Mouse (Mus musculus): ENCODE measurements around the gene Cpa5.

The Cpa5 gene

DNA sequence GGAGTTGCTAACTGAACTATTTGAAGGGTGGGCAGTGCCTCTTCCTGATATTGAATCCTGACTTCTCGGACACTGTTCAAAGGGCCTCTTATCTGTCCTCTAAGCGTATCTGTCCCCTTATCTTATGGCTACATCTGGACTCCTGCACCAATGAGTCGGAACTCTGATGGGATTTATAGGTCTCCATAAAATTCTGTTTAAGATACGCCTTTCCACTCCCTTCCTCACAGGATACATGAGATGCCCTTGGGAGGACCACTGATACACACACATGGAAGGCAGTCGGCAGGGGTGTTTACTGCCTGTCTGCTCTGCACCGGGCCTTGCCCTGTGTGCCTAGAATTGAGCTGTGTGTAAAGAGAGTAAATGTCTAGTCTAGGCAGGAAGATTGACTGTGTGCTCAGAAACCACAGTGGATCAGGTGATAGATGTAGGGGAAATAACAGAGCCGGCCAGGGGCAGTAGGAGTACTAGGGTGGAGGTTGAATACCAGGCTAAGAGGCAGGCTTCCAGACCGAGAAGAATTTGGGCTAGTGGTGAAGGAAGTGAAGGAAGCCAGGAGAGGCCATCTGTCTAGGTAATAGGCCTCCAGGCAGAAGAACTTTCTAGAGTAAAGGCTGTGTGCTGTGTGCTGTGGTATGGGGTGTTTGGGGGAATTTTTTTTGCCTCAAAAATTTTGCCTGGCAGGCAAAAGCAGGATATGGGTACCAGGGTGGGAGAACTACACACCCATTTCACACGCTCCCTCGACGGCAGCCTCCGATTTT, 33.1 kb downstream of the Cpa5 start:
- in situ Hi-C loops (cut with MboI, MseI), result loop anchor here (10.0 kb wide), 1 partner anchor 161 kb away; no protein-coding TSS in a partner anchor

DNA sequence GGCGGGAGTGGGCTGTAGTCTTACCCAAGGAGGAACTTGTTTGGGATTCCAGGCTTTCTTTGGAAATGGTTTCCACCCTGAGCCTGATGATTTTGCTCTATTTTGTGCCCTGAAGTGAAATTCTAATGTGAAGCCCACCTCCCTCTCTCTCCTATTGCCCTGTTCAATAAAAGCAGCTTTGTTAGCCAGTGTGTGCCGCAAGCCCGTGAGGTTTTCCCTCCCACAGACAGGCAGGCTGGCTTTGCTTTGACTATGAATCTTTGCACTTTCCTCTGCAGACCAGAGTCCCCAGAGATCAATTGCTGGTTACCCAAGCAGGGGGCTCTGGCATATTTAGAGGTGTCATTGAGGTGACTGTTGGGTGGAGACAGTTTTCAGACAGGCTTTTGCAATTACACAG, 33.7 kb downstream of the Cpa5 start:
- in situ Hi-C loops (cut with MboI, MseI), result loop anchor here (10.0 kb wide), 1 partner anchor 160 kb away; no protein-coding TSS in a partner anchor

GRCm38 (mm10) chr6:30645379-30645778, 34.6 kb downstream of the Cpa5 start:
- in situ Hi-C loops (cut with MboI, MseI), result loop anchor here (10.0 kb wide), 1 partner anchor 159 kb away; no protein-coding TSS in a partner anchor

DNA sequence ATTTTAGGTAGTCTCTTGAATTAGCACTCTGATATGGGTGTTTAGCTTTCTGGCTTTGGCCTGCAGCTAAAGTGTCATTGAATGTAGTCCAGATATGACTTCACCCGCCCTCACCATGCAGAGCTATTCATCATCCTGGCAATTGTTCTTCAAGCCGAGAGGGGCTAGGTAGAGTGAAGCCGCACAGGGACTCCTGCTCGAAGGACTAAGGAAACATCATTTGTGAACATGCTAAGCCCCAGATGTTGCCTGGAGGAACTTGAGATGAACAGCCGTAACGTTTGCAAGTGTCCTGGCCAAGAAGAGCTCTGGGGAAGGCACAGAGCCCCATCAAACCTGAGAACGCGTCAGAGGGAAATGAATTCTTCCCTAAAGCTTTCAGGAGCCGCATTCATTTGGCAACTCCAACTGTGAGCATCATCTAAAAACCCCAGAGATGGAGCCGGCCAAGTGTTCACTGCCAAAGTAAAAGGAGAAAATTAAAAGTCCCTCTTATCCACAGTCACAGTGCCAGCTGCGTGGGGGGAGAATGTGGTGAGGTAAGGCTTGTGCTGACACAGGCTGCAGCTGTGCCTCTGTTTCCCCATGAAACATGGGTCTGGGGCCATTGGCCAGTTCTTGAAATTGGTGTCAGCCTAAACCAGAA, 39.0 kb downstream of the Cpa5 start:
- in situ Hi-C loops (cut with MboI, MseI), result loop anchor here (10.0 kb wide), 1 partner anchor 155 kb away; no protein-coding TSS in a partner anchor

GRCm38 (mm10) chr6:30652425-30653188, 41.8 kb downstream of the Cpa5 start:
- in situ Hi-C loops (cut with MboI, MseI), result no loop called here

GRCm38 (mm10) chr6:30653518-30653917, 42.7 kb downstream of the Cpa5 start:
- in situ Hi-C loops (cut with MboI, MseI), result no loop called here

GRCm38 (mm10) chr6:30654402-30654859, 43.6 kb downstream of the Cpa5 start:
- in situ Hi-C loops (cut with MboI, MseI), result no loop called here

DNA sequence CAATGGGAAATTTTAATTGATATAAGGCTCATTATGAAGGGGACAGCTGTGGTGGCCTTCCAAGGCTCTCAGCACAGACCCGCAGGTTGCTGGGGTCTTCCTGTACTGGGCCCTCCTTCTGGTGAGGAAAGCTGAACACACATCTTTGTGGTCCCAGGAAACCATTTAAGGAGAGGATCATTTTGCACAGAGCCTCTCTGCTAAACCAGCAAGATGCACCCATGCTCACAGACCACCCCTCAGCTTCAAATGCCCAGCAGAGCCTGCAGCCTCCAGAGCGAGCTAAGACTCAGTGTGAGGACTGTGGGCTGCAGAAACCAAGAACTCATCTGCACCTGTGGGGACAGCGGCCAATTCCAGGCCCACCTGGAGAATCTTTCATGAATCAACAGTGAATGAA, 44.1 kb downstream of the Cpa5 start:
- in situ Hi-C loops (cut with MboI, MseI), result no loop called here

DNA sequence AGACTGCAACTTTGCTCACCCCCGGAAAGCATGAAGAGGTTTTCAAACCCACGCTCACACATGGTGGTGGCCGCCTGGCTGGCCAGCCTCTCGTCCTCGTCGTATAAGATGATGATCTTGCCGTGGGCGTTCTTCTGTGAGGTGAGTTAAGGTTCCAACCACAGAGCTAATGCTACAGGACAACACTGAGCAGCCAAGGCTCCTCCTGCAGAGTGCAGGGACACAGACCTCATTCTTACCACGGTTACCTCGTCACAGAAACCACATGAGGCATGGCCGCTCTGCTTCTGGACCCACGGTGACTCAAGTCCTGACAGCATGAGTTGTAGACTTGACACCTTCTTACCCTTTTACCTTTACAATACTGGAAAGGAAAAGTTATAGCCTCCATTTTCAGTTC, 46.5 kb downstream of the Cpa5 start:
- in situ Hi-C loops (cut with MboI, MseI), result no loop called here

DNA sequence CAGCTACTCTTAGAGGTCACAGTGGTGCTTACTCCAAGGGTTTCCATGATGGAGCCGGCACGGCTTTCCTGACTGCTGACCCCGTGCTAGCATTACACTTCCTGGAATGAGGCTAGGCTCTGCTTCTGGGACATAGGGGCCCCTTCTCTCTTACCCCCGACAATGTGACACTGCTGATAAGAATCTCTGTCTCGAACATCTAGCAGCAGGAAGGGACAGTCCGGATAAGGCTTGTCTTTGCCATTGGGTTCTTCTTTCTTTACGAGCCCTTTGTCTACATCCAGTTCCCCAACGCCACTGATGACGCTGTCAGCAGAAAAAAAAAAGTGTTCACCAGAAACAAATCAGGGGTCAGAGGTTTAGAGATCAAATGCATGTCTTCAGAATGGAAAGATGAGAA, 47.8 kb downstream of the Cpa5 start:
- in situ Hi-C loops (cut with MboI, MseI), result no loop called here

GRCm38 (mm10) chr6:30664776-30665175, 54.0 kb downstream of the Cpa5 start:
- in situ Hi-C loops (cut with MboI, MseI), result no loop called here

DNA sequence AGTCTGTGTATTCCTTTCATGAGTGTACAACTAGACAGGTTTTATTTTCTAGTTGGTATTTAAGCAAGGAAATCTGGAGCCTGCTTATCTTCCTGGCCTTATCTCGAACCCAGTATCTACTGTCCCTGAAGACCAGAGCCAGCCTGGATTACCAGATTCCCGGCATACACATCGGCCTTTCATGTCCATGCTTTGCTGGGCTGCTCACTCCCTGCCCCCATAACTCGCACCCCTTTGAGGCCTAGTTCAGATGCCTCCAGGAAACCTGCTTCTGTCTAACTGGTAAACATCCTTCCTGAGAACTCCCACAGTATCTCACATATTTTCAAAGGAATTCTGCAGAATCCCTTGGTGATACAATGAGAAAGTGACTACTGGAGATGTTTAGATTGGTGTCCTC, 54.5 kb downstream of the Cpa5 start:
- in situ Hi-C loops (cut with MboI, MseI), result no loop called here

DNA sequence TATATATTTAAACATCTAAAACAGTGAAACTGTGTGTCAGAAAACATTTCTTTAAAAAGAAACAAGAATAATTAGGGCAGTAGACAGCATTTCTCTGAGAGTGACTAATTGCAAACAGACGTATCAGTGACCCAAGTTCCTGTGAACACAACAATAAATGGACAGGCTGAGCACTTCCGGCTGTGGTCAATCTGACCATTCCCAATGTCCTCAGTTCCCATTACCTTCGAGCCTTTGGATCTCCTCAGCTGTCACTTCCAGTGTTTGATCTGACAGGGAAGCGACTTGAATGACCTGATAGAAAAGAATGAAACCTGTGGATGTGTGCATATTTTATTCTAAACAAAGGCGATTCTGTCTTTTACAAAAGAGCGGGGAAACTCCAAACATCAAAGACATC, 55.2 kb downstream of the Cpa5 start:
- in situ Hi-C loops (cut with MboI, MseI), result no loop called here

DNA sequence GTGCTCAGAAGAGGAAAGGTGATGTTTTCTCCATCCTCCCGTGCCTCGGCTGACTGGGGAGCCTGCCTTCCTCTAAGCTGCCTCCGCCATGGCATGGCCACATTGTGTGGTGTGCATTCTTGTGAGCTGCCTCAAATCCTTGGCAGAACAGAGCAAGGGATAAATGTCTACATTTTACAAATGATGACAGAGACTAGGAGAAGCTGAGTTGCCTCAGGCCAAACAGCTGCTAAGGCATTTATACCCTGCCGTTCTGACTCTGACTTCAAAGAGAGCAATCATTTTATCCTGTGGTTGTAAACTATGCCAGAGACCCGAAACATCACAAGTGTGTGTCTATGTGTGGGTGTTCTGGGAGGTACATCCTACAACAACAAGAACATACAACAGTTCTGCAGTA, 56.8 kb downstream of the Cpa5 start:
- in situ Hi-C loops (cut with MboI, MseI), result no loop called here

DNA sequence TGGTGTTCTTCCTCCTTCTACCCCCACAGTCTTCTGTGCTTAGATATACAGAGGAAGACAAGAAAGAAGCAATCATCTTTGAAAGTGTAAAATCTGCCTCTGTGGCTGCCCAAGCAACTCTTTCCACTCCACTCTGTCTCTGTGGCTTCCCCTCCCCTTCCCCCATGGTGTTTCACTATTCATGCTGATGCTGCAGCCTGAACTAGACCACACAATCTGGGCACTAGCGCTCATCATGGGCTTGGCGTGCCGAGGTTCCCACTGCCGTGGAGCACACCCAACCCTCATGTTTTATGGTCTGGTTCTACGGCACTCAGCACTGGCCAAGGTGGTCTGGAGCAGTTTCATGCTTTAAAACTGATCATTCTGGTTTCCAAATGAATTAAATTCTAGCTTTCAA, 60.9 kb downstream of the Cpa5 start:
- in situ Hi-C loops (cut with MboI, MseI), result no loop called here

DNA sequence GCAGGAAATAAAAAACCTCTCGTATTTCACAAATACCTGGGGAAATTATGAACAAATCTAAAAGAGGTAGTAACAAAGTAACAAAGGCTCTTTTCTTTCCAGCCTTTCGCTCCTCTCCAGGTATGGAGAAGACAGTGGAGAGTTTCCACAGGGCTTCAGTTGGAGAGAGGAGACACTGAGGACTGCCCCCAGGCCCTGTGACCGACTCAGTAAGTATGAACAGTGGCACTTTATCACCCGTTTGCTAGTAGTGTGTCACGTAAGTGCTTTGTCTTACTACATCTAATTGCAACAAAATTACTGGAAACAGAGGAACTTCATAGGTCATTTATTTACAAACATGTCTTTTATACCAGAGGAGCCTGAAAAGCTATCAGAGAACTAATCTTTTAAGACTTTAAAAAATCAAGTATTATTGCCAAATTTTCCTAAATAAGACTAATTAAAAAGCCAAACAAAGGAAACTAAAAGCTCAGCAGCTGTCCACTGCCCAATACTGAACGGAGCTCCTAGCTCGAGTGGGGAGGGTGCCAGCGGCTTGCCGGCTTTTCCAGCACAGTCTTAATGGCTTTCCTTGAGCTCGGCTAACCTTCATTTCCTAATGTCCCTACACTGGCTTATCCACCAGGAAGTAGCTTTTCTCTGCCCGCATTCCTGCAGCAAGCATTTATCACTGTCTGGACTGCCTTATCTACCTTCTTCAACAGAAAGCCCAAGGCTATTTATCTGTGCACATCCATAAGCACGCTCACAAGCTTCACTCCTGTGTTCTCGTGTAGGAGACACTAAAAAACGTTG, 63.2 kb downstream of the Cpa5 start:
- in situ Hi-C loops (cut with MboI, MseI), result no loop called here

DNA sequence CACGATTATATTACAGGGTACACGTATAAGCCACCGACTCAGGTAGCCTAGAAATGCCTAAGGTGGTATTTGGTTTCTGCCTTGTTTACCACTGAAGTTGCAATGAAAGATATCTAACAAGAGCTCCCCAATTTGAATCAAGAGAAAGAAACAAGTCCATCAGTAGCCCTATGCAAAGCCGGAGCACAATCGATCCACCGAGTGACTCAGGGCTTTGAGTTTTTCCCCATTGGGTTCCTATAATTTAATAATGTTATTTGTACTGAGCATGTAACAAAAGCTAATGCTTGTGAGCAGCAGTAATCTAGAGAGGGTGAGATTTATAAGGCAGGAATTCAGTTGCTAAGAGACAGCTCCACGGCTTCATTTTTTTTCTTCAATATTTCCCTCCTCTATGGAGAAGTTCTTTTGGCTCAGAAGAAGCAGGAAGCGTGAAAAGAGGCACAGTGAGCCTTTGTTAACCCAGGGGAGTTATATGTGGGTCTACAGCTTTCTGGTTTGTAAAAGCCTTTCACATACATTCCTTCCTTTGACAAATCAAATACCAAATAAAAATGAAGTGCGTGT, 64.0 kb downstream of the Cpa5 start:
- in situ Hi-C loops (cut with MboI, MseI), result no loop called here

DNA sequence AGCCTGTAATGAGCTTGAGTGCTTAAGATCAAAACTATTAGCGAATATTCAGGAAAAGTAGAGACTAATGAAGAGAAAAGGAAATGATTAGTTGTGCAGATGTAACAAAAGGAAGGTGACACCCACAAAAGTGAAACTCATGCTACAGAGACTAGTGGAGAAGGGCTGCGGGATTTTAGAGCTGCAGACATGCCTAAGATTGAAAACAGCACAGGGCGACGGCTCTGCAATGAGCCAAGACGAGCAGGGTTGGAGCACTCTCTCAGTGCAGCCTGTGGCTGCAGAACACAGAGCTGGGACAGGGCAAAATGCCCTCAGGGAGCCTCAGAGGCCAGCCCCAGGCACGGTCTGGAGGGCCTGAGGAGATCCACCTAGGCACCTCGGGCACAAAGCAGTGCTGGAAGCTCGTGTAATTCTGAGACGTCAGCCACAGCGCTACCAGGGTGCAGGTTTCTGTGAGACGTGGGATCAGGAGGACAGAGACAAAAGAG, 64.5 kb downstream of the Cpa5 start:
- in situ Hi-C loops (cut with MboI, MseI), result no loop called here

- in situ Hi-C loops (cut with MboI, MseI), result no loop called here
Observed at GRCm38 (mm10) chr6:30676506-30676905, 65.7 kb downstream of the Cpa5 start.

- in situ Hi-C loops (cut with MboI, MseI), result no loop called here
Observed at GRCm38 (mm10) chr6:30677591-30677990, 66.8 kb downstream of the Cpa5 start.

DNA sequence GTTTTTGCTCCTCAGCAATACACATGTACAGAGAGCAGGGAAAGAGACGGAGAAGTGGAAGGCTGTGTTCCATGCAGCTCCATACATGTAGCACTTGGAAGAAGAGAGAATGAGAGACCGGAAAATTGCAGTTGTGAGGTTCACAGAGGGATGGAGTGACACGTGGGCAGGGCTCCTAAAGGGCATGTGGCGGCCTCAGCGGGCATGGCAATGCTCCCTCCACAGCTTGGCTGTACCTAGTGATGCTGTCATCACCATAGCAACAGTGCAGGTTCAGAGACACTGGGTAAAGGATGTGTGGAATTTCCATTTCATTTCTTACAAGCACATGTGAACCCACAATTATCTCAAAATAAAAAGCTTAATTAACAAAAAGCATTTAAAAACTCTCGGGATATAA, 67.7 kb downstream of the Cpa5 start:
- in situ Hi-C loops (cut with MboI, MseI), result no loop called here
